Comparison of ENCODE assay signal across 8 mouse cellular contexts in genomic region chr13:89029817-89030539, GRCm38 (mm10).
DNase-seq lines count a peak whose midpoint lies in the region; ATAC-seq and TF ChIP-seq lines count a peak whose summit lies in the region.

No protein-coding gene starts in this region.

- TF ChIP-seq EP300 in liver, postnatal 0 days (IDR thresholded peaks at IDR 0.05; ENCODE audit: low read depth): no peak

- no peak overlapping the region for H3K27ac ChIP-seq in embryonic facial prominence, embryonic 14.5 days (replicated peaks; ENCODE audit: low read depth, low read length)
- H3K27ac ChIP-seq in hindbrain, embryonic 16.5 days (ENCODE audit: low read depth, low read length): no peak overlapping the region
- H3K27ac ChIP-seq in neural tube, embryonic 14.5 days (ENCODE audit: low read depth, low read length): no peak overlapping the region
- no peak overlapping the region for H3K27ac ChIP-seq in liver, postnatal 0 days (ENCODE audit: low read depth)

- H3K27me3 ChIP-seq in embryonic facial prominence, embryonic 14.5 days (replicated peaks; ENCODE audit: control insufficient read depth, insufficient read depth, low read length): no peaks in the 10 kb centered on the region
- no peaks in the 10 kb centered on the region for H3K27me3 ChIP-seq in hindbrain, embryonic 16.5 days (replicated peaks; ENCODE audit: control insufficient read depth, insufficient read depth, low read length)
- no peaks in the 10 kb centered on the region for H3K27me3 ChIP-seq in neural tube, embryonic 14.5 days (ENCODE audit: control insufficient read depth, insufficient read depth, low read length)
- H3K27me3 ChIP-seq in liver, postnatal 0 days (ENCODE audit: insufficient read depth, low read length): no peaks in the 10 kb centered on the region

- no peak overlapping the region for H3K4me3 ChIP-seq in embryonic facial prominence, embryonic 14.5 days (ENCODE audit: low read depth, low read length)
- no peak overlapping the region for H3K4me3 ChIP-seq in hindbrain, embryonic 16.5 days (ENCODE audit: low read length)
- H3K4me3 ChIP-seq in neural tube, embryonic 14.5 days (ENCODE audit: low read depth, low read length): no peak overlapping the region
- H3K4me3 ChIP-seq in liver, postnatal 0 days (ENCODE audit: low read depth, low read length): no peak overlapping the region

- no peaks in the 10 kb centered on the region for H3K9me3 ChIP-seq in embryonic facial prominence, embryonic 14.5 days (ENCODE audit: control insufficient read depth, low read length)
- no peaks in the 10 kb centered on the region for H3K9me3 ChIP-seq in hindbrain, embryonic 16.5 days (ENCODE audit: control insufficient read depth, low read length)
- H3K9me3 ChIP-seq in neural tube, embryonic 14.5 days (ENCODE audit: control insufficient read depth, low read length): no peaks in the 10 kb centered on the region
- no peaks in the 10 kb centered on the region for H3K9me3 ChIP-seq in liver, postnatal 0 days (ENCODE audit: low read length)

- DNase-seq in right cerebral cortex, postnatal 10 days (ENCODE audit: low spot score in 2 of 2): peak; percentile 25 to 47
- no peak for DNase-seq in right cerebral cortex, postnatal 25 days
- DNase-seq in embryonic facial prominence, embryonic 14.5 days (ENCODE audit: low spot score): peak; percentile 69
- DNase-seq in spleen, postnatal 36 days (ENCODE audit: low spot score in 2 of 2): no peak
- no peak for DNase-seq in liver, postnatal 0 days

- no peak overlapping the region for H3K4me2 ChIP-seq in embryonic facial prominence, embryonic 14.5 days (ENCODE audit: low read depth, low read length)
- no peak overlapping the region for H3K4me2 ChIP-seq in hindbrain, embryonic 16.5 days (ENCODE audit: low read length)
- H3K4me2 ChIP-seq in neural tube, embryonic 14.5 days (ENCODE audit: low read depth, low read length): no peak overlapping the region
- no peak overlapping the region for H3K4me2 ChIP-seq in liver, postnatal 0 days (ENCODE audit: low read depth, low read length)

- H3K4me1 ChIP-seq in embryonic facial prominence, embryonic 14.5 days (ENCODE audit: control insufficient read depth, insufficient read depth, low read length): peaks cover 2% of the 10 kb centered on the region; the same call in 1 of the 2 replicates
- H3K4me1 ChIP-seq in hindbrain, embryonic 16.5 days (ENCODE audit: control insufficient read depth, insufficient read depth, low read depth, low read length): no peaks in the 10 kb centered on the region
- no peaks in the 10 kb centered on the region for H3K4me1 ChIP-seq in neural tube, embryonic 14.5 days (ENCODE audit: control insufficient read depth, insufficient read depth, low read length)
- H3K4me1 ChIP-seq in liver, postnatal 0 days (ENCODE audit: insufficient read depth): no peaks in the 10 kb centered on the region

- WGBS in embryonic facial prominence, embryonic 14.5 days: 48% methylated on average over 3 of the region's 3 CpGs
- 33% methylated on average over 3 of the region's 3 CpGs for WGBS in hindbrain, embryonic 16.5 days
- WGBS in neural tube, embryonic 14.5 days: 37% methylated on average over 3 of the region's 3 CpGs
- WGBS in liver, postnatal 0 days (ENCODE audit: insufficient replicate concordance): 60% methylated on average over 3 of the region's 3 CpGs

- H3K36me3 ChIP-seq in embryonic facial prominence, embryonic 14.5 days (ENCODE audit: control insufficient read depth, insufficient read depth, low read length): no peaks in the 10 kb centered on the region
- no peaks in the 10 kb centered on the region for H3K36me3 ChIP-seq in hindbrain, embryonic 16.5 days (ENCODE audit: control insufficient read depth, insufficient read depth, low read length)
- H3K36me3 ChIP-seq in neural tube, embryonic 14.5 days (ENCODE audit: control insufficient read depth, insufficient read depth, low read length): no peaks in the 10 kb centered on the region
- no peaks in the 10 kb centered on the region for H3K36me3 ChIP-seq in liver, postnatal 0 days (replicated peaks; ENCODE audit: insufficient read depth, low read length)

- TF ChIP-seq CTCF in liver, postnatal 0 days (IDR thresholded peaks at IDR 0.05; ENCODE audit: low read depth): no peak

- ATAC-seq in embryonic facial prominence, embryonic 14.5 days (ENCODE audit: low read depth): 0 out of 2 replicates have a peak, but pooled peaks have one; percentile 37
- ATAC-seq in hindbrain, embryonic 16.5 days: peak; percentile 82; the same call in 1 of the 2 replicates
- ATAC-seq in neural tube, embryonic 14.5 days (ENCODE audit: low read depth): peak; percentile 44; the same call in 1 of the 2 replicates
- ATAC-seq in erythroid progenitor cell, adult 5-6 weeks (replicated peaks; ENCODE audit: low FRiP score, poor library complexity, severe bottlenecking): no peak
- no peak for ATAC-seq in liver, postnatal 0 days

- H3K9ac ChIP-seq in embryonic facial prominence, embryonic 14.5 days (ENCODE audit: low read depth, low read length): no peak overlapping the region
- no peak overlapping the region for H3K9ac ChIP-seq in hindbrain, embryonic 16.5 days (ENCODE audit: low read depth, low read length)
- H3K9ac ChIP-seq in neural tube, embryonic 14.5 days (replicated peaks; ENCODE audit: low read depth, low read length): no peak overlapping the region
- no peak overlapping the region for H3K9ac ChIP-seq in liver, postnatal 0 days (replicated peaks)

Comparison
In these comparisons a context has a peak if more than half of its experiments do, and no peak if none do; other contexts are left out.
1. DNase-seq: peak in right cerebral cortex, postnatal 10 days (2 of 2) and embryonic facial prominence, embryonic 14.5 days (single experiment); none in right cerebral cortex, postnatal 25 days (single experiment), spleen, postnatal 36 days (0 of 2) and liver, postnatal 0 days (single experiment).
2. ATAC-seq: peak in embryonic facial prominence, embryonic 14.5 days (single experiment), hindbrain, embryonic 16.5 days (single experiment) and neural tube, embryonic 14.5 days (single experiment); none in erythroid progenitor cell, adult 5-6 weeks (single experiment) and liver, postnatal 0 days (single experiment).